Mouse (Mus musculus): Measurements from ENCODE around the gene Col6a3.

GRCm38 (mm10) chr1:90793368-90793767 lies 50.4 kb downstream of the Col6a3 start:
- TF ChIP-seq POLR2A (IDR thresholded peaks at IDR 0.05; ENCODE audit: borderline replicate concordance, extremely low read depth, low read depth, low read length) = no peak
- no peak for TF ChIP-seq CTCF (IDR thresholded peaks at IDR 0.05; ENCODE audit: insufficient read depth, low read length)

Data from lung, adult 2 months (tissue).